Mouse (Mus musculus) ovary, postnatal 36 days (tissue): ENCODE measurements around the gene Urm1.
"Not testable (repeated sequence)": the region's sequence is repeated elsewhere in the genome, so short reads cannot be mapped to it uniquely, and the experiment has no call there.

Source experiments
- DNase-seq: peaks from one replicate; pipeline ENCODE4 v3.0.0; 2022; ENCODE audit warnings: low spot score, mixed read lengths

The Urm1 gene

DNA sequence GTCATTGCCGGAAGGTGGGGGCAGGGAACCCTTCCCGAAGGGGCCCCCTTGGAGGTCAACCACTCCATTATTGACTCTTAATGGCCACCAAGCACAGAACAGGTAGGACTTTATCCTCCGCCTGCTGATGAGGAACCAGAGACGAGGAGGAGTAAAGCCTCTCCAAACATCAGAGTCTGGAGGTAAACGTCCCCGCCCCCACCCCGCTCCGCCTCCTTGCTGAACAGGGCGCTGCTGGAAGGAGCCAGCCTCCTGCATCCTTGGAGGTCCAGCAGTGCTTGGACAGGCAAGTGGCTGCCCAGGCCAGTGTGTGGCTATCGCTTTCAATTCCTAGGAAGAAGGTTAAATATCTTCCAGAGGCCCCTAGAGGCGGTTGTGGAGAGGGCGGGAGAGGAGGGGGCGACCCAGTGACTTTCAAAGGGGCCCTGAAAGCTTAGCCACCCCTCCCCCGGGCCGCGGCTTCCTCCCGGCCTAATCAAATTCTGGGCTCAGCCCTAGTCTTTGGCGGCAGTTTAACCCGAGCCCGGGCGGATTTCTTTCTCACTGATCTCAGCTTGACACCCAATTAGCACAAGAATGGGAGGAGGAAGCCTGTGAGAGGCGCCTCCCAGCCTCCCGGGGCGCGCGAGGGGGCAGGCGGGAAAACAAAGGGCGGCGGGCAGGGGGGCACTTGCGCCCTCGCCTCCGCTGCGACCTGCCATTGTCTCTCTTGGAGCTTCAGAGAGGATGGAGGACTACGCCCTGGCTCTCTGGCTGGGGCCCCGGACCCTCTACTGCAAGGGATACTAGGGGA lies at the start of gene Urm1:
Gene Urm1, plus strand, starts transcription at position 51 of the 793 bp plus-strand sequence.
- peak; percentile 69 for DNase-seq

DNA sequence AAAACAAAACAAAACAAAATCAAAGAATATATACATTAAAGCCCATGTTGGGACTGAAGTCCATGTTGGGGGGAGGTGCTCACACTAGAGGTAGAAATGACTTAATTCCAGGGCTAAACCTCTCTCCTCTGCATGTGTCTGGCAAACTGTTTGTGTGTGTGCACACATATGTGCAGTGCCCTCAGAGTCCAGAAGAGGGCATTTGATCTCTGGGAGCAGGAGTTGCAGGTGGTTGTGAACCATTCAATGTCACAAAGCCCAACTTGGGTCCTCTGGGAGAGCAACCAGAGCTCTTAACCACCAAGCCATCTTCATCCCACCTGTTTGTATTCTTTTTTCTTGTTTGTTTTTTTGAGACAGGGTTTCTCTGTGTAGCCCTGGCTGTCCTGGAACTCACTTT lies 49.7 kb upstream of the Urm1 start:
- no peak for DNase-seq

DNA sequence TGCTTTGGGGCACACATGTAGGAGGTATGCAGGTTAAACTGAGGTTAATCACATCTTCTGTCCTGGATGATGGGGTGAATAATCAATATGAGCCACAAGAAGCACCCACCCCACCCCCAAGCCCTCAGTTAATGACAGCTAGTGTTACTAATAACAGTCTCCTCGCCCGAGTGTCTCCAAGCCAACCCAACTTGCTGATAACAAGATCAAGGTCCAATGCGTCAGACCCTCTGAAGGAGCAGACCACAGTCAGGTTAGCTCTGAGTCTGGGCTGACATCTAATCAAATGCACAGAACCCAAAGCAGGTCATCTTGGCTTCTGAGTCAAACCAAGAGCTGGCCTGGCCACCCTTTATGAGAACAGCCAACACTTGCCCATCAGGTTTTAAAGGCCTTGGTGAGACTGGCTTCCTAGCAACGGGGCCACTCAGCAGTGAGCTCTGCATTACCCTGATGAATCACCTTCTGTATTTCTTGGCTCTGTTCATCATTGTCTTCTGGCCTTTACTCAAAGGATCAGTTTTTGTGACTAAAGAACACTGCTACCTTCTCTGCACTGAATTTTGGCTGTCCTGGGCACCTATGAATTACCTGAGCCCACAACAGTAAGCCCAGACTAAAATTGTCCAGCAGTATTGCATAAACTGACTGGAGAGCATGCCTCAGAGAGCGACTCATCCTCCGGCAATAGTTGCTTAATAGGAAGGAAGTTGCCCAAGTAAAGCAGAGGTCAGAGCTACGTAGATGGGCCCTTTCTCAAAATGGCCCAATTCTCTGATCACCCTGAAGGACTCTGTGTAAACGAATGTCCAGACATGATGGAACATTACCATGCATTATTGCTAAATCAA lies 48.0 kb upstream of the Urm1 start:
- DNase-seq: no peak

GRCm38 (mm10) chr2:29773323-29773722 lies 46.6 kb upstream of the Urm1 start:
- no peak for DNase-seq

DNA sequence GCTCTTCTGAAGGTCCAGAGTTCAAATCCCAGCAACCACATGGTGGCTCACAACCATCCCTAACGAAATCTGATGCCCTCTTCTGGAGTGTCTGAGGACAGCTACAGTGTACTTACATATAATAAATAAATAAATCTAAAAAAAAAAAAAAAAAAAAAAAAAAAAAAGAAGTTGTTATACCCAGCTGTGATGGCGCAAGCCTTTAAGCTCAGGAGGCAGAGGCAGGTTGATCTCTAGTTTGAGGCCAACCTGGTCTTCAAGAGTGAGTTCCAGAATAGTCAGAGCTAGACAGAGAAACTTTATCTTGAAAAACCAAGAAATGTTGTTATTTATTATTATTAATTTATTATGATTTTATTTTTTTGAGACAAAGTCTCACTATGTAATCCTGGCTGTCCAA lies 38.6 kb upstream of the Urm1 start:
- DNase-seq: not testable (repeated sequence)

DNA sequence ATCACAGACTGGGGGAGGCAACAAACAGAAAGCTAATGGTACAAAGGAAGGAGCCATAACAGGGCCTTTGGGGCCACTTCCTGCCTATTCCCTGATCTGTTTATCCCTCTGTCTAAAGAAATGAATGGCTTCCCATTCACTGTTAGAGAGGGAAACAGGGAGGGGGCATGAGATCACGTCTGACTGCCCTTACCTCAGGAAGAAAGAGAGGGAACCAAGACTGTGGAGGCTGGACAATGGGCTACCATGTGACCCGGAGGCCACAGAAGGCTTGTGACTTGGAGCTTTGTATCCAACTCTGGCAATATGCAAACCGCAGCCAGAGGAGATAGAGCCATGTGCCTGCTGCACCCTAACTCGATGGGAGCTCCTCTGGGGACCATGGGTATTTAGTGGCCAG lies 35.6 kb upstream of the Urm1 start:
- no peak for DNase-seq

DNA sequence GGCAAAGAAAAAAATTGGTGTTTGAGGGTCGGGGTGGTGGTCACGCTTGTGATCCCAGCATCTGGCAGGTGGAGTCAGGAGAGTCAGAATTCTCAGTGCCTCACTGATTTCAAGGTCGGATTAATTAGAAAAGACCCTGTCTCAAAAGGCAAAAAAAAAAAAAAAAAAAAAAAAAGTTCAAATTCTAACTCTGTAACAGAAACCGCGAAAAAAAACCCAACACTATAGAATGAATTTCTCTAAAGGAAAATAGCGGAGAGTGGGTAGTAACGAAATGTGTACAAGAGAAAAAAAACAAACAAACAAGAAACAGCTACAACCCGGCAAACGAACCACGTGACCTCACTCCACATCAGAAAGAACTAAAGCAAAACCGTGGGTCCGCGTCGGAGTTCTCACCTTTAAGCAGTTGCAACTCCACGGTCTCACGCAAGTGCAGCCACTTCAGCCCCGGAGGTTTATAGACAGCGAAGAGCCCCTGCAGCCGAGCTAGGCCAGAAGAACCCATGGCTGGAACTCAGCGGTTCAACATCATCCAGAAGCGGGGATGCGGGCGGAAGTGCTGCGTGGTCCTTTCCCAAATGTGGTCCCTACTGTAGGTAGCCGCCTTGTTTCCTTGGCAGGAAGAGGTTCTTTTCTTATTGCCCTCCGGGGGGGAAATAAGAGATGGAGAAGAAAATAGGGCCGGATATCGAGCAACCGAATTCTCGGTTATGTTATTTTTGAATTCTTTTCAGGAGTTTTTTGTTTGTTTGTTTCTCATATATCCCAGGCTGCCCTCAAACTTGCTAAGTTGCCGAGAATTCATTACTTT lies 32.6 kb upstream of the Urm1 start, which contains the start of gene Coq4:
Gene Coq4, plus strand, starts transcription at position 390 of the 814 bp plus-strand sequence.
- DNase-seq: peak; percentile 80

GRCm38 (mm10) chr2:29787937-29788681 lies 31.8 kb upstream of the Urm1 start, which contains the start of gene Trub2:
TSS of gene Trub2 (minus strand) at chr2:29788502.
- peak; percentile 85 for DNase-seq

DNA sequence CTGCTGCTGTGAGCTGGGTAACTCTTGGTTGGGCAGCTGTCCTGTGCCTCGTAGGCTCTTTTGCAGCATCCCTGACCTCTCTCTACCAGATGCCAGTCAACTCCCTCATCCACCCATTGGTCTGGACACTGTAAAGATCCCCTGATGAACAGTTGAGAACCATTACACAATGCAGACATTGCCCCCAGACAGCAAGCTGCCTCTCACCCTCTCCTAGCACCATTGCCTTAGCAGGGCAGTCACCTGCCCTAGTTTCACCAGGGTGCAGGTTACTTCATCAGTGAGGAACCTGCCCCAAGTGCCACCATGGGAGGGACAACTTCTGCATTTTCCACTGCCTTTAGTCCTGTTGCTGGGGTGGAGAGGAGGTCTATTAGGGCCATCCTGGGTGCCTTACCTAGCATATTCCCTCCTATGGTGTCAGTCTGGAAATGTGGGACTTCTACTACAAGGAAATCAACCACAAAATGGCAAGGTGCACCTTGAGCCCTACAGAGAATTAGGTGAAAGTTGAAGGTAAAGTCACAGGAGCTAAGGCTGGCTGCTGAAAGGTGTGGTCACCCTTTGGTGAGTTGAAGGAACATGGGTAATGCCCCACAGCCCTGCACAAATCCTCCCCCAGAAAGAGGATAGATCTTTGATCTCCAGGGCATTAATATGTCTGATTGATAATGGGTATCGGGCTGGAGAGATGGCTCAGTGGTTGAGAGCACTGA lies 26.9 kb upstream of the Urm1 start:
- DNase-seq: no peak

- DNase-seq: peak; percentile 96
These were observed 17.6 kb upstream of the Urm1 start, which contains the start of gene Slc27a4 for GRCm38 (mm10) chr2:29802075-29802826. TSS of gene Slc27a4 (plus strand) at chr2:29802634.

DNA sequence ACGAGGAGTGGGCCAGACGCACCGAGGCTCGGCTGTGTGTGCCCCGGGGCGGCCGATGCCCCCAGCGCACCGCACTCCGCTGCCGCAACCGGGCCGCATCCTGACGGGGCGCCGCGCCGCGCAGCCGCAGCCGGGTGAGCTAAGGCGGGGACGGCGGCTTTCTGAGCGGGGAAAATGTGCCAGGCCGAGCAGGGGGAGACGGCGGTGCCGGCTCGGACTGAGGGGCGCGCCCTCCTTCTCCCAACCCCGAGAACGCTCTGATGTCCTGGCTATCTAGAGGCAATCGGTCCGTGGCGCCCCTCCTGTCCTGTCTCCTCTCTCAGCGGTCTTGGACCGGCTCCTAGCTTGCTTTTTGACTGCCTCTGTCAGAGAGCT lies 17.1 kb upstream of the Urm1 start:
- no peak for DNase-seq

- no peak for DNase-seq
These were observed 16.5 kb upstream of the Urm1 start for GRCm38 (mm10) chr2:29803400-29803831.

GRCm38 (mm10) chr2:29815678-29816371 lies 4.0 kb upstream of the Urm1 start:
- DNase-seq: no peak

DNA sequence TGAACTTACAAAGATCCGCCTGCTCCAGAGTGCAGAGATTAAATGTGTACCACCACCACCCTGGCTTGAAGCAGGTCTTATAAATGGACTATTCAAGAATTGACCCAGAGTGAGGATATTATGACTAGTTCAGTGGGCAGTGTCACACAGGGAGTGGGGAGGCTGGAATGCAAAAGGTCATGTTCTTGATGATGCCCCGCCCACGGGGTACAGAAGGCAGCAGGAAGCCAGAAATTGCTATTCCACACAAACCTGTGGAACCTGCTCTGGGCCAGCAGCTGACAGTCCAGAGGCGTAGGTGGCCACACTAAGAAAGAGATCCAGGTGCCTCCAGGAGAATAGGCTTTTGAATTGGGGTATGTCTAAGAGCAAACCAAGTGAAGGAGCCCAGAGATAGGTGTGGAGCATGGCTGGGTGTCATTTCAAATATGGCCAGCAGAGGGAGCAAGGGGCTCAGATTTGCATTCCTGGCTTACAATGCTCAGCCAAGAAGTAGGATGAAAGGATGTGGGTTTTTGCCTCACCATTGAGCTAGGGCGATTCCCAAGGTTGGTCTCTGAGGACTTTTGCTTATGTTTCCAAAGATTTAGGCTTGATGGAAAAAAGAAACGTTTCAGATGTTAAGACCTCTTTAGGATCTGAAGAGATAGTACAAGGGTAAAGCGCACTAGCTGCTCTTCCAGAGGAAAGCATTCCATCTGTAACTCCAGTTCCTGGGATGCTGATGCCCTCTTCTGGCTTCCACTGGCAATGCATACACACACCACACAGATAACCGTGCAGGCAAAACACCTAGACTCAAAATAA lies 2.2 kb upstream of the Urm1 start:
- DNase-seq: peak; percentile 76

GRCm38 (mm10) chr2:29819363-29819762 lies 512 bp upstream of the Urm1 start:
- no peak for DNase-seq

GRCm38 (mm10) chr2:29826318-29826925 lies 6.5 kb downstream of the Urm1 start:
- DNase-seq: no peak

DNA sequence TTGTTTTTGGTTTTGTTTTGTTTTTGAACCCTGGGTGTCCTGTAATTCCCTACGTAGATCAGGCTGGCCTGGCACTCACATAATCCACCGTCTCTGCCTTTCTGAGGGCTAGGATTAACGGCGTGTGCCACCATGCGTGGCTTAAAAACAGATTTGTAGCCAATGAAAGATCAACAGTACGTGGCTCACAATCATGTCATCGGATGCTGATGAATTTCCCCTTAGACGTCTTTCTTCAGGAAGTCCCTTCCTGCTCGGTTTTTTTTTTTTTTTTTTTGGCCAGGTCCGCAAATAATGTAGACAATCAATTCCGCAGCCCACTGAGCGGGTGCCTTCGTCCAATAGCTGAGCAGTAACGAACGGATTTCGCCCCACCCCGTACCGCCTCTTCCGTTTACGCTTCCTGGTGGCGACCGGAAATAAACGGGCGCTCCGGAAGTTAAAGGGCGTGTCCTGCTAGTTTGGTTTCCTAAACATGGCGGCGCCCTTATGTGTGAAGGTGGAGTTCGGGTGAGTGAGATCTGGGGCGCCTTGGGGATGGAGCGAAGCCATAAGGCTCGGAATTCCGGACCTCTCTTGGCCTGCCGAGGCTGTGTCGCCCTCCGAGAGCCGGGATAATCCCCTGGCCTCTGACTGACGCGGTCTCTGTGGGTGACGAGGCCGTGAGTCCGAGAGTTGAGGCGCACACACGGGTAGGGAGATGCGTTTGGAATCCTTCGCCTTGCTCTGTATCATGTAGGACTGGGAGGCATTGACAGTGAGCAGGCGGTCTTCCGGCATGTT lies 7.2 kb downstream of the Urm1 start:
- peak; percentile 91 for DNase-seq
